Mouse (Mus musculus): ENCODE results near the gene Sept3. TPM values are rescaled to one million over a fixed set of nuclear protein-coding genes. Genes with fewer than 3 reads are reported as not detected.

Gene Sept3
- total RNA-seq, 2 experiments from 2014 or later, result 617 to 640 TPM

- no peak for DNase-seq (ENCODE audit: low spot score in 2 of 2)
Measured at GRCm38 (mm10) chr15:82339150-82339549, 64.5 kb downstream of the Sept3 start.

- DNase-seq (ENCODE audit: low spot score in 2 of 2), result no peak
Measured at GRCm38 (mm10) chr15:82339634-82340254, 65.1 kb downstream of the Sept3 start.

GRCm38 (mm10) chr15:82340414-82341035 lies 65.8 kb downstream of the Sept3 start:
- DNase-seq (ENCODE audit: low spot score in 2 of 2), result no peak

- DNase-seq (ENCODE audit: low spot score in 2 of 2), result no peak
Measured at GRCm38 (mm10) chr15:82341036-82341501, 66.4 kb downstream of the Sept3 start.

GRCm38 (mm10) chr15:82341675-82342542 lies 67.2 kb downstream of the Sept3 start:
- no peak for DNase-seq (ENCODE audit: low spot score in 2 of 2)

GRCm38 (mm10) chr15:82342543-82342935 lies 67.8 kb downstream of the Sept3 start:
- DNase-seq (ENCODE audit: low spot score in 2 of 2), result no peak

GRCm38 (mm10) chr15:82343368-82344287 lies 68.9 kb downstream of the Sept3 start:
- DNase-seq (ENCODE audit: low spot score in 2 of 2), result no peak

Other genes starting within 250 kb of the Sept3 start
- gene Desi1, start 241.0 kb upstream of the Sept3 start, total RNA-seq (2021), result 10 to 100 TPM; 86.3 to 99.3 TPM
- 100 to 1,000 TPM in 1 of 2 experiments, 10 to 100 TPM in 1; 97.5 to 108 TPM for gene Snu13, start 227.3 kb upstream of the Sept3 start, total RNA-seq (2021)
- not detected for gene 4930407I10Rik, start 215.7 kb upstream of the Sept3 start, total RNA-seq (2021)
- gene Mei1, start 204.9 kb upstream of the Sept3 start, total RNA-seq (2021), result under 1 TPM; 0.18 to 0.27 TPM
- 10 to 100 TPM; 10.7 to 13.5 TPM for gene Ccdc134, start 147.0 kb upstream of the Sept3 start, total RNA-seq (2021)
- 100 to 1,000 TPM; 191 to 198 TPM for gene Srebf2, start 127.7 kb upstream of the Sept3 start, total RNA-seq (2021)
- gene Shisa8, start 62.1 kb upstream of the Sept3 start, total RNA-seq (2021), result 1 to 10 TPM; 2.0 to 3.1 TPM
- 1 to 10 TPM in 1 of 2 experiments, under 1 TPM in 1; 0.69 to 1.0 TPM for gene Tnfrsf13c, start 50.5 kb upstream of the Sept3 start, total RNA-seq (2021)
- 1 to 10 TPM; 6.5 to 9.0 TPM for gene Cenpm, start 30.1 kb upstream of the Sept3 start, total RNA-seq (2021)
- gene 1500009C09Rik, start 22.5 kb upstream of the Sept3 start, total RNA-seq (2021), result 10 to 100 TPM; 79.9 to 88.8 TPM
- gene Wbp2nl, start 24.1 kb downstream of the Sept3 start, total RNA-seq (2021), result under 1 TPM in 1 of 2 experiments, not detected in 1; 0.25 TPM
- gene Naga, start 64.0 kb downstream of the Sept3 start, total RNA-seq (2021), result 10 to 100 TPM; 36.9 to 43.3 TPM
- gene Pheta2, start 64.0 kb downstream of the Sept3 start, total RNA-seq (2021), result 1 to 10 TPM in 1 of 2 experiments, under 1 TPM in 1; 0.80 to 1.1 TPM
- 100 to 1,000 TPM; 158 to 179 TPM for gene Smdt1, start 64.1 kb downstream of the Sept3 start, total RNA-seq (2021)
- 100 to 1,000 TPM; 201 to 212 TPM for gene Ndufa6, start 79.4 kb downstream of the Sept3 start, total RNA-seq (2021)
- gene Cyp2d22, start 105.4 kb downstream of the Sept3 start, total RNA-seq (2021), result 10 to 100 TPM; 18.8 to 19.5 TPM
- gene Cyp2d11, start 119.1 kb downstream of the Sept3 start, total RNA-seq (2021), result not detected
- gene Cyp2d10, start 132.3 kb downstream of the Sept3 start, total RNA-seq (2021), result under 1 TPM in 1 of 2 experiments, not detected in 1; 0.40 TPM
- not detected for gene Cyp2d9, start 158.5 kb downstream of the Sept3 start, total RNA-seq (2021)

All from layer of hippocampus, postnatal 10 days (tissue).